Mouse (Mus musculus) E14TG2a.4 (cell line): ENCODE data around the gene Zfp449.

Source experiments
- H3K27me3 ChIP-seq: 2 replicates; pipeline ENCODE4 v1.6.1; 2014; ENCODE audit warnings: low read length, control low read depth; ENCODE audit not compliant: insufficient read depth
- H3K36me3 ChIP-seq: 2 replicates; pipeline ENCODE4 v1.6.1; 2014; ENCODE audit warnings: low read length, control low read depth; ENCODE audit not compliant: insufficient read depth
- H3K4me1 ChIP-seq: replicated peaks from 2 replicates; pipeline ENCODE4 v1.6.1; 2014; ENCODE audit warnings: low read depth, low read length, control low read depth
- H3K4me3 ChIP-seq: replicated peaks from 2 replicates; pipeline ENCODE4 v1.5.1; 2014; ENCODE audit warnings: mild to moderate bottlenecking, low read length
- H3K9me3 ChIP-seq: 2 replicates; pipeline ENCODE4 v1.6.1; 2014; ENCODE audit warnings: low read length, control low read depth
- CTCF ChIP-seq: conservative IDR thresholded peaks from 2 replicates; pipeline ENCODE4 v1.5.1; 2014; ENCODE audit warnings: low read length
- NANOG ChIP-seq: IDR thresholded peaks from 2 replicates; pipeline ENCODE4 v1.6.1; 2014; ENCODE audit warnings: borderline replicate concordance, low read length, mixed read lengths
- POU5F1 ChIP-seq: IDR thresholded peaks from 2 replicates; pipeline ENCODE4 v1.6.1; 2014; ENCODE audit warnings: low read length, borderline replicate concordance

Gene Zfp449

GRCm38 (mm10) chrX:56380852-56381251, 34.7 kb downstream of the Zfp449 start:
- no peak overlapping the region for H3K4me3 ChIP-seq
- H3K9me3 ChIP-seq = peaks cover 10% of the 10 kb centered on the region
- H3K27me3 ChIP-seq = no peaks in the 10 kb centered on the region
- no peaks in the 10 kb centered on the region; the same call in 1 of the 2 replicates for H3K36me3 ChIP-seq
- H3K4me1 ChIP-seq = no peaks in the 10 kb centered on the region
- no peak for TF ChIP-seq NANOG
- TF ChIP-seq POU5F1 = no peak
- TF ChIP-seq CTCF = no peak

- Histone ChIP-seq H3K4me3 (no peak overlapping the region), H3K27me3 (no peaks in the 10 kb centered on the region), H3K4me1 (no peaks in the 10 kb centered on the region), H3K9me3 (peaks cover 10% of the 10 kb centered on the region), H3K36me3 (no peaks in the 10 kb centered on the region)
- TF ChIP-seq CTCF (no peak), POU5F1 (no peak), NANOG (no peak)
These were observed 37.9 kb downstream of the Zfp449 start for GRCm38 (mm10) chrX:56384142-56384541.

GRCm38 (mm10) chrX:56404646-56405045, 58.4 kb downstream of the Zfp449 start:
- Histone ChIP-seq H3K4me3 (no peak overlapping the region), H3K4me1 (no peaks in the 10 kb centered on the region), H3K36me3 (no peaks in the 10 kb centered on the region), H3K27me3 (no peaks in the 10 kb centered on the region), H3K9me3 (no peaks in the 10 kb centered on the region)
- TF ChIP-seq NANOG (no peak), CTCF (no peak), POU5F1 (no peak)

GRCm38 (mm10) chrX:56405482-56405881, 59.3 kb downstream of the Zfp449 start:
- no peaks in the 10 kb centered on the region for H3K4me1 ChIP-seq
- no peaks in the 10 kb centered on the region for H3K9me3 ChIP-seq
- no peaks in the 10 kb centered on the region for H3K36me3 ChIP-seq
- H3K27me3 ChIP-seq = no peaks in the 10 kb centered on the region
- no peak for TF ChIP-seq POU5F1
- no peak for TF ChIP-seq CTCF
- no peak for TF ChIP-seq NANOG
- H3K4me3 ChIP-seq = no peak overlapping the region

- H3K9me3 ChIP-seq = no peaks in the 10 kb centered on the region
- TF ChIP-seq POU5F1 = no peak
These were observed 59.9 kb downstream of the Zfp449 start for GRCm38 (mm10) chrX:56406128-56406527.

More at GRCm38 (mm10) chrX:56406128-56406527, 59.9 kb downstream of the Zfp449 start:
- Histone ChIP-seq H3K4me3 (no peak overlapping the region), H3K36me3 (no peaks in the 10 kb centered on the region), H3K27me3 (no peaks in the 10 kb centered on the region), H3K4me1 (no peaks in the 10 kb centered on the region)
